Mouse (Mus musculus) cerebellum, postnatal 14 days (tissue): ENCODE measurements around the gene Msrb3.
A peak's percentile ranks its signal among the peaks of the same experiment; 100 is the strongest.
"Not testable (repeated sequence)": the region's sequence is repeated elsewhere in the genome, so short reads cannot be mapped to it uniquely, and the experiment has no call there.

Experiments used
- DNase-seq, 2 experiments: peaks; one replicate each; pipeline ENCODE4 v3.0.0; 2021; ENCODE audit warnings: mixed read lengths in 2 of 2

Msrb3 gene

DNA sequence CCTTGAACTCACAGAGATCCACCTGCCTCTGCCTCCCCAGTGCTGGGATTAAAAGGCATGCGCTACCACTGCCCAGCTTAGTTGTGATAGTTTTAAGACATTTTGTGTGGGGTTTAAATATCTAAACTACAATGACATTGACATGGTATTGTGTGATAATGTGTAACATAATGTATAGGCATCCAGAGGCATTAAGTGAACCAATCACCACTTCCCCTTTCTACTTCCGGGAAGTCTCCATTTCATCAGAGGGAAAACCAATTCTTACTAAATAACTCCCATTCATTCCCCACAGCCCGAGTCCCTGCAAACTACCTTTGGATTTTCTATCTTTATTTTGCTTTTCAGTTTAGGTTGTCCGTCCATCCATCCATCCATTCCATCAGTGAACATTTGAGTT is 90.7 kb downstream of the Msrb3 start:
- DNase-seq: no peak

- DNase-seq: no peak
Measured at GRCm38 (mm10) chr10:120801127-120801526, 97.8 kb downstream of the Msrb3 start.

GRCm38 (mm10) chr10:120799479-120799878 is 99.4 kb downstream of the Msrb3 start:
- DNase-seq: no peak

DNA sequence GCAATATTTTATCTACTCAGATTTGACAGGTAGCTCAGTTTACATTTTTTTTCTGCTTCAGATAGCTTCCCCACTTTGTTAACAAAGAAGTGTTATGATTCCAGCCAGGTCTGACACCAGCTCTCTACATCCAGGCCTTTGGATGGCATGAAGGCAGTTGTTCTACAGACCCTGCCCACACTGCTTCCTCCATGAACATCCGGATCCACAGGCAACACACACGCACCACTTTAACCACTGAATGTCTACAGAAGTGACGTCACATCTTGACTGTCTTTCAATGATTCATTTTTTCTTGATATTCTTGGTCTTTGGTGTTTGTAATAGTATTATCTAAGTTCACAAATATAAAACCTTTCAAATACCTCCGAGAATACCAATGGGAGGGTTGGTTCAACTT is 102.2 kb downstream of the Msrb3 start:
- DNase-seq: no peak

GRCm38 (mm10) chr10:120794391-120794817 is 104.5 kb downstream of the Msrb3 start:
- no peak for DNase-seq

DNA sequence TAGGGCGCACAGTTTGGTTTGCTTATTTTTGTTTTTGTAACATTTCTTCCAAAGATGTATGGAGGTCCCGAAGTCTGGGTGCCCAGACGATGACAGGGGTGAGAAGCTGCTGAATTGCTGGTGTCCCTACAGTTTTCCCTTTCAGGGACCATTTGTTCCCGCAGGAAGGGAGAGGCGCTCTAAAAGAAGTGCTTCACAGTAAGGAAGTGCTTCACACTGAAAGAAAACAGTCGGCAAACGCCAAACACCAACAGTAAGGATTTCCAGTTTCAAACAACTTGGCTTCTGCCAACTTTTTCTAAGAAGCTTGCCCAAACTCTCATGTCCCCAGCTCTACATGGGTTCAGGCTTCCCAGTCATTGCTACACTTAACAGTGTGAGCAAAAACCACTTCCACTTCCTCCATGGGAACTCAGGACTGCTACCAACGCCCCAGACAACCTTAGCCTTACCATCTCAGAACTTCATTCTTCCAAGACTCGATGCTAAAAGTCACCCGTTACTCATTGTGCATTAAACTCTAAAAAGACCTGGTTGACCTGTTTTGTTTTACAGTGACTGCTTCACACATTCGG is 106.6 kb downstream of the Msrb3 start:
- no peak for DNase-seq

- DNase-seq: no peak
Measured at GRCm38 (mm10) chr10:120791438-120791837, 107.5 kb downstream of the Msrb3 start.

DNA sequence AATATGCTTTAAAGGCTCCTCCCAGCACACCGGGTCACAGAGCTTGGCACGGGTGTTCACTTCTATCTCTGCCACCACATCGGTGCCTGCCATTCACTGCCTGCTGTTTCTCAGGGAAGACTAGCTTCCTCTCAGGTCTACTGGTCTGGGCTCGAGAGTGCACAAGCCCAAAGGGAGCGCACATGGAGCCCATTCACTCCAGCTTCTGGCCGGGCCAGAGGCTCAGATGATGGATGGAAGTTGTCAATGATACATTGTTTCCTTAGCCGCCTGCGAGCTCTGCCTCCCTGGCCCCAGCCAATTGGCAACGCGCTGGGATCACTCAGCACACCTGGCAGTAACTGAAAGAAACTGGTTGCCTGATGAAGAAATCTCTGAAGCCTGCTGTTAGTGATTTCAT is 111.7 kb downstream of the Msrb3 start:
- DNase-seq: no peak

GRCm38 (mm10) chr10:120784516-120784915 is 114.4 kb downstream of the Msrb3 start:
- no peak for DNase-seq

- no peak for DNase-seq
Measured at GRCm38 (mm10) chr10:120783393-120783792, 115.5 kb downstream of the Msrb3 start.

GRCm38 (mm10) chr10:120777499-120777898 is 121.4 kb downstream of the Msrb3 start:
- DNase-seq: no peak

GRCm38 (mm10) chr10:120775361-120775760 is 123.5 kb downstream of the Msrb3 start:
- DNase-seq: no peak

DNA sequence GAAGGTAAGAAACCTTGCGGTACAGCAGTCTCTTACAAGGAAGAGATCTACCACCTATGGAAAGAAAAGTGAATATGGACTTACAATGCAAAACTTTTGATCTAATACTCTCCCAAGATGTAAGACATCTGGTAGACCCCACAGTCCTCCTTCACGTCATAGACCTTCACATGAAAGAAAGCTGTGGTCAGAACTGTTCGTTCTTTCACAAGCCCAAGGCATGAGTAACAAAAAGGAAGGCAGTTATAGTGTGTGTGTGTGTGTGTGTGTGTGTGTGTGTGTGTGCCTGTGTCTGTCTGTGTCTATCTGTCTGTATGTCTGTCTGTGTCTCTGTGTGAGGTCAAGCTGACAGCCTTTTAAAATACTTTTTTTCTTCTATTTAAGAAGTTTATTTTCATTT is 131.5 kb downstream of the Msrb3 start:
- DNase-seq: no peak

DNA sequence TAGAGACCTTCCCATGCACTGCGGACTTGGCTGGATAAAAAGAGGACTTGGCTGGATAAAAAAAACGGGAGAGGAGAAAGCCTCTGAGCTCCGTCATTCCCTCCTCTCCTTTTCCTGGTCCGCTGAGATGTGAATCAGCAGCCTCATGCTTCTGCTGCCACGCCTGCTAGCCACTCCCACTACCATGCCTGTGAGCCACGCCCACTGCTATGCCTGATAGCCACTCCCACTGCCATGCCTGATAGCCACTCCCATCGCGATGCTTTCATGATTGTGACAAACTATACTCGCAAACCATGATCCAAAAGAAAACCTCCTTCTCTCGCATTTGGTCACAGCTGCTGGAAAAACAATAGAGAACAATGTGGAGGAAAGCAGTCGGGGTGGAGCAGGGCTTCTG is 133.5 kb downstream of the Msrb3 start:
- DNase-seq: no peak

DNA sequence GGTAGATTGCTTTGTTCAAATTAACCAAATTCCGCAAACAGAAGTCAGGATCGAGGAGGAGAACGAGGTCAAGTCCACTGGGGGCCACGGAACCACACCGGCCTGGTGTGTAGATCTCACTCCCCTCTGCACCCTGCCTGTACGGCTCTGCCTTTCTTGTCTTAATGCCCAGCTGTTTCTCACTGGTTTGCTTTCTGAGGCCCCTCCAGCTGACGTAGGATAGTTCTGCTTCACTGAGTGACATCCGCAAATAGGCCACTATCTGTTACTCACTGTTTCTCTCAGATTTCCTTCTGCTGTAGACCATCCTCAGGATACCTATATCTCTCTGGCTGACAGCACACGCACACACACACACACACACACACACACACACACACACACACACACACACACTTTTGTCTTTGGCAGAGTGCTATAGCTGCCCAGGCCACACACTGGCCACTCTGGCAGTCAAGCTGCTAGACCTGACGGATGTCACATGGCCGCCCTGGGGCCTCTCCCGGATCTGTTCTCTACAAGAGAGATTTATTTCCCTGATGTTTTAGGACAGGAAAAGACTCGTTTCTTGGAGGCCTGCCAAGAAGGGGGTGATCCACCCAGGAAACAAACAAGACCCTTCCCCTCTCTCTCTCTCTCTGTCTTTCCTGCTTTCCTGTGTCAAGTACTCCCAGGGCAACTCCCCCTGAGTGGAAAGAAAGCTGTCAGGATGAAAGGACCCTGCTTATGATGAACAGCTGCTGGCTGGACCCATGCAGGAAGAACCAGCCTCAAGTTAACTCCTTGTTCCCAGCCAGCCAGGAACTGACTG is 135.0 kb downstream of the Msrb3 start:
- DNase-seq: peak; percentile 10 to 33

- DNase-seq: no peak
Measured at GRCm38 (mm10) chr10:120762958-120763357, 135.9 kb downstream of the Msrb3 start.

DNA sequence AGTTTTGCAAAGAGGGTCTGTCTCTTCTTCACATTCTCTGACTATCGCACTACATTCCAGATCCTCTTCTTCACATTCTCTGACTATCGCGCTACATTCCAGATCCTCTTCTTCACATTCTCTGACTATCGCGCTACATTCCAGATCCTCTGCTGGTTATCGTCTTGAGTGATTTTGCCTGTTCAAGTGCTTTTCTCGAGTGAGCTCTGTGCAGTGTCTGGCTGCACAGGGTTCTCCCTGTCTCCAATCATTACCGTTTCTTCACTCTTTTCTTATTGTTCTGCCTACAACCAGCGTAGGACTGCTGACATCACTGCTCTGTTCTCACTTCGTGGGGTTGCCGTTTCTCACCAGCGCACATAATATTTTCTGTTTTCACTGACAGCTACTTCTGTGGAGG is 138.2 kb downstream of the Msrb3 start:
- DNase-seq: no peak

DNA sequence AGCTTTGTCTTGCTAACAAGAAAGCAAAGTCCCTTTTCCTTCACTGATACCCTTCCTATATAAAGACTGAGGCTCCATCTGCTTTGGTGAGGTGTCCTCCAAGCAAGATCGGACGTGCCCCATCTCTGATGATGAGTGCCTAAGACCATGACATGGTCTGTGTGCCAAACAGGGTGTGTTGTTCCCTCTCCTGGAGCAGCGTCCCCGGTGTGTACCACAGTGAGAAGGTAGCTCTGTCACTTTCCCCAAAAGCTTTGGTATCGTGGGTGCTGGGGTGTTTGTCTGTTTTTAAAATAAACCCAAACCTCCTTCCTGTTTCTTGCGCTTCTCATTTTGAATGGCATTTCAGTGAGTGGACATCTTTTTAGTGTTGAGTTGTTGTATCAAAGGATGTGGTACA is 139.0 kb downstream of the Msrb3 start:
- DNase-seq: no peak

- no peak for DNase-seq
Measured at GRCm38 (mm10) chr10:120752454-120752853, 146.4 kb downstream of the Msrb3 start.

- DNase-seq: peak; percentile 7
Measured at GRCm38 (mm10) chr10:120751821-120752261, 147.1 kb downstream of the Msrb3 start.

DNA sequence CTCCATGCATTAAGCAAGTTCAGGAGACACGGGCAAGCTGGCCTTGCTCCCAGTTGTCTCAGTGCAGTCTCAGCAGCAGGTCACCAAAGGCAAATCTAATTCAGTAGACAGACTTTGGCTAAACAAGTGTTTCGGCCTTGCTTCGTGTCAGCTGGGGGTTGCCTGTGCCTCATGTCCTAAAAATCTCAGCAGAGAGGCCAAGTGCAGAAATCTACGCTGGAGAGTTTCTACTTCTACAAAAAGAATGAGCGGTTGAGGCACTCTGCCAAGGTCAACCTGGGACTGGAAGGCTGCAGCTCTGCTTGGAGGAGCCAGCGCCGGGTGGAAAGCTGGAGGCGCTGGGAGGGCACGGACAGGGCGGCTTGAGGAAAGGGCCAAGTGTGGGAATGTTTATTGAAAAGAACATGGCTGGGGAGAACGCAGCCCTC is 147.6 kb downstream of the Msrb3 start:
- peak; percentile 42 to 60 for DNase-seq

GRCm38 (mm10) chr10:120749556-120749955 is 149.3 kb downstream of the Msrb3 start:
- DNase-seq: not testable (repeated sequence)

DNA sequence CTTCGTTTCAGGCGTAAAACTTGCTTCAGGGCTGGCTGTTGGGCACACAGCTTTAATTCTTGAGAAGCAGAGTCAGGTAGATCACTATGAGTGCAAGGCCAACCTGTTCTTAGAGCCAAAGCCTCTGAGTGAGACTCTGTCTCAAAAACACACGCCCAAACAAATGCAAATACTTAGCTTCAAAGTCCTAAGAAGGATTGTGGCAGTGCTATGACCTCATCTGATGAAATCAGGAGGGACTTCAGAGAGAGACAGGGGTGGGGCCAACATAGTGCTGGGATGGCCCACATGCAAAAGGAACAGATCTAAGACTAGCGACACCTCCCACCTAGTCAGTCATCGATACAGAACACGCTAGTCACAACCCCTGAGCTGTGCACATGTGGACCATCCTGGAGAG is 150.7 kb downstream of the Msrb3 start:
- no peak for DNase-seq

- peak; percentile 46 to 57 for DNase-seq
Measured at GRCm38 (mm10) chr10:120745138-120745856, 153.6 kb downstream of the Msrb3 start.
